Mouse (Mus musculus): Measurements from ENCODE around the gene Vmn2r91.
"Not testable (repeated sequence)": the region's sequence is repeated elsewhere in the genome, so short reads cannot be mapped to it uniquely, and the experiment has no call there.

Vmn2r91 gene

GRCm38 (mm10) chr17:18084716-18085115 lies at the start of gene Vmn2r91:
Gene Vmn2r91 (plus strand): TSS chr17:18085016.
- not testable (repeated sequence) for DNase-seq (ENCODE audit: low spot score in 2 of 2)

- DNase-seq (ENCODE audit: low spot score in 2 of 2) = no peak
Measured at GRCm38 (mm10) chr17:18049124-18049523, 35.7 kb upstream of the Vmn2r91 start, which contains the start of gene Vmn2r124. Gene Vmn2r124 (plus strand): TSS chr17:18049424.

GRCm38 (mm10) chr17:18095626-18096025 lies 10.8 kb downstream of the Vmn2r91 start:
- not testable (repeated sequence) for DNase-seq (ENCODE audit: low spot score in 2 of 2)

- not testable (repeated sequence) for DNase-seq (ENCODE audit: low spot score in 2 of 2)
Measured at GRCm38 (mm10) chr17:18102265-18102664, 17.4 kb downstream of the Vmn2r91 start.

GRCm38 (mm10) chr17:18151587-18151986 lies 66.8 kb downstream of the Vmn2r91 start, which contains the start of gene Vmn2r92:
Gene Vmn2r92 (plus strand): TSS chr17:18151887.
- DNase-seq (ENCODE audit: low spot score in 2 of 2) = not testable (repeated sequence)

GRCm38 (mm10) chr17:18161194-18161593 lies 76.4 kb downstream of the Vmn2r91 start:
- not testable (repeated sequence) for DNase-seq (ENCODE audit: low spot score in 2 of 2)

Measured in natural killer cell, adult 2 months (primary cell).